Mouse (Mus musculus) lung, embryonic 15.5 days (tissue): Measurements from ENCODE around the gene Krt13. TPM values are rescaled to one million over a fixed set of nuclear protein-coding genes. Genes with fewer than 3 reads are reported as not detected.

Source experiments
- ATAC-seq: fragments of 200-750 bp; cut with Nextera tagmentation; 2 replicates; pipeline ENCODE4 v1.8.0; 2017; ENCODE audit warnings: moderate number of reproducible peaks, borderline replicate concordance; ENCODE audit not compliant: low FRiP score, low TSS enrichment; ENCODE audit errors: extremely low read depth
- H3K27ac ChIP-seq: fragments of 300-500 bp; sonication (generic); 2 replicates; pipeline ENCODE4 v1.5.1; 2015; ENCODE audit warnings: moderate library complexity, mild to moderate bottlenecking, inconsistent platforms
- H3K27me3 ChIP-seq: fragments of 300-500 bp; sonication (generic); 2 replicates; pipeline ENCODE4 v1.6.1; 2015; ENCODE audit warnings: inconsistent platforms
- H3K36me3 ChIP-seq: fragments of 300-500 bp; sonication (generic); 2 replicates; pipeline ENCODE4 v1.6.1; 2015; ENCODE audit warnings: inconsistent platforms
- H3K4me1 ChIP-seq: fragments of 300-500 bp; sonication (generic); 2 replicates; pipeline ENCODE4 v1.6.1; 2015; ENCODE audit warnings: inconsistent platforms
- H3K4me2 ChIP-seq: fragments of 300-500 bp; sonication (generic); 2 replicates; pipeline ENCODE4 v1.6.1; 2015; ENCODE audit warnings: inconsistent platforms, mild to moderate bottlenecking, moderate library complexity
- H3K4me3 ChIP-seq: fragments of 300-500 bp; sonication (generic); 2 replicates; pipeline ENCODE4 v1.5.1; 2015; ENCODE audit warnings: mild to moderate bottlenecking, inconsistent platforms
- H3K9ac ChIP-seq: fragments of 300-500 bp; sonication (generic); 2 replicates; pipeline ENCODE4 v1.6.1; 2015; ENCODE audit warnings: inconsistent platforms
- H3K9me3 ChIP-seq: fragments of 300-500 bp; sonication (generic); 2 replicates; pipeline ENCODE4 v1.6.1; 2016; ENCODE audit warnings: inconsistent platforms
- WGBS: fragments of 180-500 bp; shearing (Covaris S2); methylation state at CpG from one replicate; pipeline ENCODE4 v1.1.7; 2015; 5-methylcytosine and 5-hydroxymethylcytosine counted together
- polyA plus RNA-seq: library from polyadenylated mRNA; unstranded; fragments of >200 nt; fragmentation: Nextera tagmentation; extraction: Ambion mirVana; gene quantifications from 2 replicates; pipeline ENCODE4 v1.2.1, GENCODE M21; 2015

Gene Krt13
- polyA plus RNA-seq, 1 experiment from 2014 or later, result 7.4 TPM

GRCm38 (mm10) chr11:100145104-100145503 lies 23.7 kb upstream of the Krt13 start:
- H3K4me2 ChIP-seq, result peak overlapping the region; percentile 56
- peak overlapping the region; percentile 89 for H3K27ac ChIP-seq
- peak overlapping the region; percentile 49 for H3K4me3 ChIP-seq
- 2% methylated on average over 20 of the region's 20 CpGs for WGBS
- H3K36me3 ChIP-seq, result no peaks in the 10 kb centered on the region
- H3K9ac ChIP-seq, result peak overlapping the region; percentile 10
- H3K27me3 ChIP-seq, result peaks cover 15% of the 10 kb centered on the region
- H3K9me3 ChIP-seq, result no peaks in the 10 kb centered on the region
- H3K4me1 ChIP-seq, result peaks cover 11% of the 10 kb centered on the region; the same call in 1 of the 2 replicates
- ATAC-seq, result no peak; the same call in 1 of the 2 replicates

GRCm38 (mm10) chr11:100140966-100141365 lies 19.6 kb upstream of the Krt13 start:
- 67% methylated on average over 21 of the region's 21 CpGs for WGBS
- no peaks in the 10 kb centered on the region for H3K36me3 ChIP-seq
- no peak overlapping the region for H3K4me3 ChIP-seq
- no peaks in the 10 kb centered on the region for H3K9me3 ChIP-seq
- H3K4me1 ChIP-seq, result peaks cover 20% of the 10 kb centered on the region
- H3K4me2 ChIP-seq, result no peak overlapping the region
- H3K27ac ChIP-seq, result no peak overlapping the region
- no peak overlapping the region for H3K9ac ChIP-seq
- peaks cover 14% of the 10 kb centered on the region for H3K27me3 ChIP-seq
- ATAC-seq, result no peak

DNA sequence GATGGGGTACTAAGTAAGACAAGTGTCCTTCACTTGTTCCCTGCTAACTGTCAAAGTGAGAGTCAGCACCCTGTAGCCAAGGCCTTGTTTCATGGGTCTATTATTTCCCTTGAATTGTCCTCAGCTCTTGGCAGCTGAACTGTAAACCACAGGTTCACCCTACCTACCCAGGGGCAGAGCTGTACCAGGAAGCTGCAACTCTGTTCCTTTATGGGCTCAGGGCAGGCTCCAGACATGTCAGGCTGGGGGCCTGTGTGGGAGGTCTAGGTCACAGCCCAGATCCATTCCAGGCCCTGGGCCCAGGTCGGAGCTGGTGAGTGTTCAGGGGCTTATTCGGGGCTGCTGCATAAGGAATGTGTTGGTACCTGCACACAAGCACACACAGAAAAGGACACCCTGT lies 18.0 kb upstream of the Krt13 start:
- Histone ChIP-seq H3K4me1 (peaks cover 21% of the 10 kb centered on the region), H3K4me3 (no peak overlapping the region), H3K9ac (no peak overlapping the region), H3K36me3 (no peaks in the 10 kb centered on the region), H3K4me2 (no peak overlapping the region), H3K9me3 (no peaks in the 10 kb centered on the region), H3K27me3 (no peaks in the 10 kb centered on the region; the same call in 1 of the 2 replicates), H3K27ac (peak overlapping the region; percentile 50)
- ATAC-seq, result no peak
- 67% methylated on average over 2 of the region's 2 CpGs for WGBS

GRCm38 (mm10) chr11:100138809-100139208 lies 17.4 kb upstream of the Krt13 start:
- Histone ChIP-seq H3K9me3 (no peaks in the 10 kb centered on the region), H3K27ac (peak overlapping the region; percentile 50), H3K4me1 (peaks cover 21% of the 10 kb centered on the region), H3K27me3 (no peaks in the 10 kb centered on the region; the same call in 1 of the 2 replicates), H3K36me3 (no peaks in the 10 kb centered on the region), H3K4me3 (no peak overlapping the region), H3K4me2 (no peak overlapping the region), H3K9ac (no peak overlapping the region)
- peak; percentile 27; the same call in 1 of the 2 replicates for ATAC-seq
- WGBS, result 43% methylated on average over 7 of the region's 7 CpGs

DNA sequence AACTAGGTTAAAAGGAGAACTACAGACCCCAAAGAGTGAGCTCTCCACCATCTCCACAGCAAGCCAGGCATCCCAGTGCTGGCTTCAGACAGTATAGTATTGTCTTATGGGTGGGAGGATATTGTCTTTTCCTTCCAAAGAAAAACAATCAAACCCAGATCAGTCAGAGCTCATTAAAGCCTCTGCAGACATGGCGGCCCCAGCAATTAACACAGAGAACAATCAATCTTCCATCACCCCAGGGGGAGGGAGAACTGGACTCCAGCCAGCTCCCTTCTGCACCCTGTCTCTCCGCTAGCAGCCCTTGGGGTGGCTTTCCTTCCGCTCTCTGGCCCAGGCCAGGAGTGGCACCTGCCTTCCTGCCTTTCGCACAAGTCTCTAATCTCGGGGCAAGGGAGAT lies 16.3 kb upstream of the Krt13 start:
- WGBS, result 18% methylated on average over 4 of the region's 5 CpGs
- no peak overlapping the region for H3K27ac ChIP-seq
- H3K4me2 ChIP-seq, result no peak overlapping the region

GRCm38 (mm10) chr11:100136559-100136958 lies 15.2 kb upstream of the Krt13 start:
- no peak overlapping the region for H3K27ac ChIP-seq

More for the DNA sequence above, 16.3 kb upstream of the Krt13 start:
- Histone ChIP-seq H3K27me3 (no peaks in the 10 kb centered on the region), H3K36me3 (no peaks in the 10 kb centered on the region), H3K4me3 (no peak overlapping the region), H3K4me1 (peaks cover 21% of the 10 kb centered on the region), H3K9me3 (no peaks in the 10 kb centered on the region), H3K9ac (no peak overlapping the region)
- ATAC-seq, result no peak

GRCm38 (mm10) chr11:100135731-100136130 lies 14.4 kb upstream of the Krt13 start, which contains the start of gene Krt15:
Krt15 (minus strand) TSS chr11:100135928.
- H3K27me3 ChIP-seq, result no peaks in the 10 kb centered on the region
- H3K36me3 ChIP-seq, result no peaks in the 10 kb centered on the region
- H3K4me2 ChIP-seq, result no peak within 1 kb of the TSS
- ATAC-seq, result no peak
- H3K4me3 ChIP-seq, result no peak within 1 kb of the TSS
- no peak within 1 kb of the TSS for H3K27ac ChIP-seq
- H3K9ac ChIP-seq, result no peak within 1 kb of the TSS
- 39% methylated on average over 7 of the region's 7 CpGs for WGBS
- H3K4me1 ChIP-seq, result peaks cover 21% of the 10 kb centered on the region
- no peaks in the 10 kb centered on the region for H3K9me3 ChIP-seq

More at GRCm38 (mm10) chr11:100136559-100136958, 15.2 kb upstream of the Krt13 start:
- no peaks in the 10 kb centered on the region for H3K27me3 ChIP-seq
- no peak overlapping the region for H3K9ac ChIP-seq
- H3K4me2 ChIP-seq, result no peak overlapping the region
- no peaks in the 10 kb centered on the region for H3K36me3 ChIP-seq
- H3K9me3 ChIP-seq, result no peaks in the 10 kb centered on the region
- H3K4me1 ChIP-seq, result peaks cover 21% of the 10 kb centered on the region
- ATAC-seq, result no peak
- WGBS, result 10% methylated on average over 5 of the region's 5 CpGs
- no peak overlapping the region for H3K4me3 ChIP-seq

DNA sequence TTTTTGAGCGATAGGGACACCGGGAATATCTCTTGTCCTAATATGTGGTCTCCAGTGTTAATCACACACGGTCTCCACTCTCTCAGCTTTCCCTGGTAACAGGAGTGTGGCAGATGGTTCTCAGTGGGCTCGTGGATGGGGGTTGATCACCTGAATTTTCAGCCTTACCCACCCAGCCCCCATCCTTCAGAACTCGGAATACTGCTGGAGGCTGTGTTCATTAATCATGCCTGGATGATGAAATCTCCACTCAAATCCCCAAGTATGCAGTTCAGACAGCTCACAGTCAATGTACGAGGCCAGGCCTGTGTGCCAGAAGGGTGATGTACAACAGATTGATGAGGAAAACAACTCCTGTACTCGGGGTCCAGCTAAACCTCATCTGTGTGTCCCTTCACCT lies 3.5 kb upstream of the Krt13 start:
- WGBS, result 64% methylated on average over 7 of the region's 7 CpGs
- ATAC-seq, result no peak

DNA sequence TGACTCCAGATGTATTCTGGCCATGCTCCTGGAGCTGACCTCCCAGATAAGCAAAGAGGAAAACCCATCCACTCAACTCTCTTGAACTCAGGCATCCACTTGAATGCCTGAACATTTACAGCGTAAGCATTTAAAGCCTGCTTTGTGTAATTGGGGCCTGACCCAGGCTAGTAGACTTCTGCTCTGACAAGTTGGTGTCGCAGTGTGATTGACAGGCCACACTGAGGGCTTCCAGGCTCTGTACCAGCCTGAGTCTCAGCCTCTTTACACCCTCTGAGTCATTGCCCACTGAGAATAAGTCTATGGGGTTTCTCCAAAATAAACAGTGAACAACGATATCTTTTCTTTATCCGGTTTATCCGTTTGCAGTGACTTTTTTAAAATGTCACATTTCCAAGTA lies 1.0 kb downstream of the Krt13 start:
- Histone ChIP-seq H3K4me1 (peaks cover 6% of the 10 kb centered on the region; the same call in 1 of the 2 replicates), H3K4me3 (no peak overlapping the region), H3K36me3 (no peaks in the 10 kb centered on the region), H3K27ac (no peak overlapping the region), H3K4me2 (no peak overlapping the region), H3K9me3 (no peaks in the 10 kb centered on the region), H3K9ac (no peak overlapping the region), H3K27me3 (no peaks in the 10 kb centered on the region)
- no peak for ATAC-seq
- WGBS, result 60% methylated on average over 5 of the region's 5 CpGs

More for the DNA sequence above, 3.5 kb upstream of the Krt13 start:
- Histone ChIP-seq H3K4me3 (no peak overlapping the region), H3K4me2 (no peak overlapping the region), H3K27ac (no peak overlapping the region), H3K36me3 (no peaks in the 10 kb centered on the region), H3K9ac (no peak overlapping the region), H3K4me1 (0 out of 2 replicates have a peak, but pooled peaks cover 2% of the 10 kb centered on the region), H3K9me3 (no peaks in the 10 kb centered on the region), H3K27me3 (no peaks in the 10 kb centered on the region)

DNA sequence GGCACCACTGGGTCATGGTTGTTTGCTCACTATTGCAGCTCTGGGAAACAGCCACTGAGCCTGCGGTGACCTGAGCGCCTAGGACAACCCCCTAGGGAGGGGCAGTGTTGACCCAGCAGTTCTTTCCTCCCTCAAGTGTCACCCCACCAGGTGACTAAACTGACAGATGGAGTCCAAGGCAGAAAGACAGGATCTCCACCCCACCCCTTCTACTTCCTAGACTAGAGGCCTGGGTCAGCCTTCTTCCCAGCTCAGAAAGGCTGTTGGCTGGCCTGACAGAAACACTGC lies 7.7 kb downstream of the Krt13 start:
- Histone ChIP-seq H3K4me2 (no peak overlapping the region), H3K27ac (peak overlapping the region; percentile 26; the same call in 1 of the 2 replicates), H3K4me1 (peaks cover 14% of the 10 kb centered on the region; the same call in 1 of the 2 replicates), H3K9me3 (no peaks in the 10 kb centered on the region), H3K36me3 (no peaks in the 10 kb centered on the region), H3K27me3 (no peaks in the 10 kb centered on the region), H3K9ac (no peak overlapping the region), H3K4me3 (no peak overlapping the region)
- 42% methylated on average over 2 of the region's 2 CpGs for WGBS
- peak; percentile 64 for ATAC-seq

DNA sequence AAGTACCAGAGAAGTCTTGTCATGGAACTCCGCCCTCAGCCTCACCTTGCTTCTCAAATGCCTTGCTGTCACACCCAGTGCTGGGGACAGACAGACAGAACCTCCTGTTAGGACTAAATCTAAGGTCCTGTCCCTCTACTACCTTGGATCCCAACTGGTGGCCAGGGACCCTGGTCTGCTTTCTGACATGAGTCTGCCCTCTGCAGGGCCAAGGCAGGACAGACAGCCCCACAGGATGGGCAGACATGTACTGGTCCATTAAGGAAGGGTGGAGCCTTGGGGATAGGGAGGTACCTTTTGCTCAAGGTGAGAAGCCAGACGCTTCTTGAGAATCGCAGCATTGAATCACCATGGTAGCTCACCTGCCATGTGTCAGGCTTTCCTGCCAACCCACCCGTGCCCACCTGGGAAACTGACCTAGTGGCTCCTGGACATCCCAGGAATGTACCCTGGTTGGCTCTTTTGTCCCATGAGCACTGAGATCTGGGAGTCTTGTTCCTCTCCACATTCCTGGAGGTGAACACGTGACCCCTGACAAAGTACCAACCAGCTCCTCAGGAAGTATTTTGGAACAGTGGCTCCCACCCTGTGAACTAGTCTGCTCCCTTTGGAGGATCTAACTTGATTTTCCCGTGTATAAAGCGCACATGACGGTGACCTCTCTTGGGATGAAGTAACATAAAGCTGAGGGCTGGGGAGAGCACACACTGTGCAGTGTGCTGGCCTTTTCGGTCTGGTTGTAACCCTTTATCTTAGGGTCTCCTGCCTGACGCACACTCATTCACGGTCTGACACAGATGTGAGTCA lies 8.2 kb downstream of the Krt13 start:
- H3K36me3 ChIP-seq, result no peaks in the 10 kb centered on the region
- H3K4me2 ChIP-seq, result no peak overlapping the region
- H3K27ac ChIP-seq, result peak overlapping the region; percentile 26; the same call in 1 of the 2 replicates
- H3K9ac ChIP-seq, result no peak overlapping the region
- no peaks in the 10 kb centered on the region for H3K9me3 ChIP-seq
- 50% methylated on average over 11 of the region's 11 CpGs for WGBS
- H3K4me1 ChIP-seq, result peaks cover 14% of the 10 kb centered on the region; the same call in 1 of the 2 replicates
- H3K27me3 ChIP-seq, result no peaks in the 10 kb centered on the region
- no peak overlapping the region for H3K4me3 ChIP-seq
- ATAC-seq, result peak; percentile 7; the same call in 1 of the 2 replicates

GRCm38 (mm10) chr11:100105576-100106122 lies 15.7 kb downstream of the Krt13 start, which contains the start of gene Krt36:
Krt36 (minus strand) TSS chr11:100105626.
- no peak for ATAC-seq
- no peaks in the 10 kb centered on the region for H3K27me3 ChIP-seq
- no peaks in the 10 kb centered on the region for H3K4me1 ChIP-seq
- WGBS, result 84% methylated on average over 6 of the region's 6 CpGs
- no peaks in the 10 kb centered on the region for H3K9me3 ChIP-seq
- no peak within 1 kb of the TSS for H3K27ac ChIP-seq
- H3K9ac ChIP-seq, result no peak within 1 kb of the TSS
- H3K36me3 ChIP-seq, result no peaks in the 10 kb centered on the region
- no peak within 1 kb of the TSS for H3K4me2 ChIP-seq
- H3K4me3 ChIP-seq, result no peak within 1 kb of the TSS
